Mouse (Mus musculus): ENCODE data around the gene Gmcl1. TPM values are rescaled to one million over a fixed set of nuclear protein-coding genes. Genes with fewer than 3 reads are reported as not detected.

The Gmcl1 gene
- polyA plus RNA-seq, 1 experiment from 2014 or later = 33.8 TPM

DNA sequence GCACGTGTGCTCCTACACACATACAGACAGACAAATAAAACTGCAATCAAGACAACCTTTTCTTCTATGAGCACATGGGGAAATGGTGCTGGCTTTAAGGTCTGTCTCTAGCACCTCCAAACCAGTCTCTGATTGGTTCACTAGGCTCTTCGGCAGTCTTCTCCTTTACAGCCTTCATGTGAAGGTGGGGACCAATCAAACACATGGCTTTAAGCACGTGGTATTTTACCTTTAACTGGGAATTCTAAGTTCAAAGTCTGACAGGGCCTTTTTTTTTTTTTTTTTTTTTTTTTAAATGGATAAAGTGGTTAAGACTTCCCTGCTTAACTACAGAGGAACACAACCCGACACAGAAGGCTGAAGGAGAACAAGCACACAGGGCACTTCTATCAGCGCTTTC, 68.1 kb downstream of the Gmcl1 start:
- no peak overlapping the region for H3K9ac ChIP-seq
- H3K4me2 ChIP-seq = no peak overlapping the region
- ATAC-seq (ENCODE audit: insufficient read depth) (no peak), DNase-seq (no peak)
- no peak for TF ChIP-seq CTCF (IDR thresholded peaks at IDR 0.05; ENCODE audit: low read depth)
- peaks cover 37% of the 10 kb centered on the region; the same call in 1 of the 2 replicates for H3K36me3 ChIP-seq (ENCODE audit: insufficient read depth)
- WGBS = 74% methylated on average over 5 of the region's 5 CpGs
- H3K27me3 ChIP-seq (ENCODE audit: insufficient read depth, low read length) = no peaks in the 10 kb centered on the region
- H3K9me3 ChIP-seq (ENCODE audit: low read depth, low read length) = no peaks in the 10 kb centered on the region
- no peak overlapping the region for H3K27ac ChIP-seq (ENCODE audit: low read depth)
- H3K4me3 ChIP-seq (ENCODE audit: low read depth, low read length) = no peak overlapping the region
- no peaks in the 10 kb centered on the region for H3K4me1 ChIP-seq (ENCODE audit: insufficient read depth)

GRCm38 (mm10) chr6:86660161-86660877, 72.9 kb downstream of the Gmcl1 start:
- H3K36me3 ChIP-seq (ENCODE audit: insufficient read depth) = peaks cover 66% of the 10 kb centered on the region
- H3K27me3 ChIP-seq (ENCODE audit: insufficient read depth, low read length) = no peaks in the 10 kb centered on the region
- no peak overlapping the region for H3K27ac ChIP-seq (ENCODE audit: low read depth)
- no peak overlapping the region for H3K4me3 ChIP-seq (ENCODE audit: low read depth, low read length)
- no peak for TF ChIP-seq CTCF (IDR thresholded peaks at IDR 0.05; ENCODE audit: low read depth)
- DNase-seq (no peak), ATAC-seq (ENCODE audit: insufficient read depth) (no peak)
- WGBS = 70% methylated on average over 9 of the region's 9 CpGs
- H3K4me2 ChIP-seq = no peak overlapping the region
- H3K4me1 ChIP-seq (ENCODE audit: insufficient read depth) = no peaks in the 10 kb centered on the region
- no peak overlapping the region for H3K9ac ChIP-seq
- H3K9me3 ChIP-seq (ENCODE audit: low read depth, low read length) = no peaks in the 10 kb centered on the region

DNA sequence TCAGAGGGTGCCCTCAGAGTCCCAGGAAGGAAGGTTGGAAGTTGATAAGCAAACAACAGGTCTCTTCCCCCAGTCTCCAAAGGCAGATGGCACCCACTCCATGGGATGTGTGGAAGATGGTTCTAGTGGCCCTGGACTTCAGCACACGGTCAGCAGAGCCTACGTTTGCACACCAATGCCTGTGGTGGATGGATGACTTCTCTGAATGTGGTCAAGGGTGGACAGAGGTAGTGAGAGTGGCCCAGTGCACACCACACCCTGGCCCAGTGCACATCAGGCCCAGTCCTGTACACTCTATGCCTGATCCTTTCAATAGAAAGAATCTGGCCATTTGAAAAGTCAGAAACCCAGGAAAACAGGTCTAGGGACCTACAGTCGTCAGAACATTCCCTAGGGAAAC, 74.7 kb downstream of the Gmcl1 start:
- no peak for TF ChIP-seq CTCF (IDR thresholded peaks at IDR 0.05; ENCODE audit: low read depth)
- Histone ChIP-seq H3K9ac (no peak overlapping the region), H3K36me3 (ENCODE audit: insufficient read depth) (peaks cover 67% of the 10 kb centered on the region), H3K27me3 (ENCODE audit: insufficient read depth, low read length) (no peaks in the 10 kb centered on the region), H3K4me2 (no peak overlapping the region), H3K4me3 (ENCODE audit: low read depth, low read length) (no peak overlapping the region), H3K9me3 (ENCODE audit: low read depth, low read length) (no peaks in the 10 kb centered on the region), H3K27ac (ENCODE audit: low read depth) (no peak overlapping the region), H3K4me1 (ENCODE audit: insufficient read depth) (no peaks in the 10 kb centered on the region)
- ATAC-seq (ENCODE audit: insufficient read depth) (no peak), DNase-seq (no peak)
- 87% methylated on average over 3 of the region's 3 CpGs for WGBS

DNA sequence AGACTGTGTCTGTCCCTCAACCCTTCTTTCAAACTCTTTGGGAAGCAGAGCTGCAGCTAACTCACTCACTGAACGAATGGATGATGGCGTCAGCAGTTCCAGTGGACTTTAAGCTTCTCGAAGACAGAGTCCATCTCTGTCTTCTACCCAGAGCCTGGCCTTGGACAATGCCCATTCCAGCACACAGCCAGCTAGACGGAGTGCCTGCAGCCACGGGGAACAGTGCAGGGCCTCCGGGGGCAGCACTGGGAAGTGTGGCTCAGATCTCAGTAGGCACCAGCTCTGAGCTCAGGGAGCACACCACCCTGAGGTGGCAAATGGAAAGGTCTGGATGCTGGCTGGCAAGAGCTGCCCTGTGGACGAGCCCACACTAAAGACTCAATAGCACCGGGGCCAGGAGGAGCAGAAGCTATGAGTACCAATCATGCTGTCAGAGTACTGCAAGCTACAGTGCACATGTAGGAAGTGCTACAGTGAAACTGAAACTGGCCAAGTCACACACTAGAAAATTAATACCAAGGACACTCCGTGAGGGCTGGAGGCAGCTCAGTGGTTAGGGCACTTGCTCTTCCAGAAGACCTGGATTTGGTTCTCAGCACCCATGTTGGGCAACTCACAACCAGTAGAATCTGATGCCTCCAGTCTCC, 78.8 kb downstream of the Gmcl1 start:
- Histone ChIP-seq H3K36me3 (ENCODE audit: insufficient read depth) (peaks cover 61% of the 10 kb centered on the region), H3K27ac (ENCODE audit: low read depth) (no peak overlapping the region), H3K27me3 (ENCODE audit: insufficient read depth, low read length) (no peaks in the 10 kb centered on the region), H3K4me3 (ENCODE audit: low read depth, low read length) (no peak overlapping the region), H3K4me1 (ENCODE audit: insufficient read depth) (no peaks in the 10 kb centered on the region), H3K4me2 (no peak overlapping the region), H3K9me3 (ENCODE audit: low read depth, low read length) (no peaks in the 10 kb centered on the region), H3K9ac (no peak overlapping the region)
- 72% methylated on average over 9 of the region's 9 CpGs for WGBS
- DNase-seq (no peak), ATAC-seq (ENCODE audit: insufficient read depth) (no peak)
- TF ChIP-seq CTCF (IDR thresholded peaks at IDR 0.05; ENCODE audit: low read depth) = peak; percentile 14; the same call in 1 of the 2 replicates

GRCm38 (mm10) chr6:86653026-86653425, 80.2 kb downstream of the Gmcl1 start:
- TF ChIP-seq CTCF (IDR thresholded peaks at IDR 0.05; ENCODE audit: low read depth) = no peak
- Histone ChIP-seq H3K9ac (no peak overlapping the region), H3K36me3 (ENCODE audit: insufficient read depth) (peaks cover 52% of the 10 kb centered on the region), H3K4me3 (ENCODE audit: low read depth, low read length) (no peak overlapping the region), H3K4me1 (ENCODE audit: insufficient read depth) (no peaks in the 10 kb centered on the region), H3K27ac (ENCODE audit: low read depth) (no peak overlapping the region), H3K27me3 (ENCODE audit: insufficient read depth, low read length) (no peaks in the 10 kb centered on the region), H3K9me3 (ENCODE audit: low read depth, low read length) (no peaks in the 10 kb centered on the region), H3K4me2 (no peak overlapping the region)
- ATAC-seq (ENCODE audit: insufficient read depth) (no peak), DNase-seq (no peak)
- 76% methylated on average over 6 of the region's 6 CpGs for WGBS

GRCm38 (mm10) chr6:86646143-86646542, 87.0 kb downstream of the Gmcl1 start:
- DNase-seq (no peak), ATAC-seq (ENCODE audit: insufficient read depth) (no peak)
- H3K4me3 ChIP-seq (ENCODE audit: low read depth, low read length) = no peak overlapping the region
- no peak for TF ChIP-seq CTCF (IDR thresholded peaks at IDR 0.05; ENCODE audit: low read depth)
- H3K4me2 ChIP-seq = no peak overlapping the region
- H3K9ac ChIP-seq = no peak overlapping the region
- WGBS = 69% methylated on average over 7 of the region's 7 CpGs
- H3K9me3 ChIP-seq (ENCODE audit: low read depth, low read length) = no peaks in the 10 kb centered on the region
- H3K27me3 ChIP-seq (ENCODE audit: insufficient read depth, low read length) = no peaks in the 10 kb centered on the region
- peaks cover 17% of the 10 kb centered on the region for H3K36me3 ChIP-seq (ENCODE audit: insufficient read depth)
- no peaks in the 10 kb centered on the region for H3K4me1 ChIP-seq (ENCODE audit: insufficient read depth)
- no peak overlapping the region for H3K27ac ChIP-seq (ENCODE audit: low read depth)

- TF ChIP-seq CTCF (IDR thresholded peaks at IDR 0.05; ENCODE audit: low read depth) = no peak
- no peak overlapping the region for H3K27ac ChIP-seq (ENCODE audit: low read depth)
- no peaks in the 10 kb centered on the region for H3K4me1 ChIP-seq (ENCODE audit: insufficient read depth)
- WGBS = 64% methylated on average over 4 of the region's 4 CpGs
- DNase-seq = no peak
- no peaks in the 10 kb centered on the region for H3K27me3 ChIP-seq (ENCODE audit: insufficient read depth, low read length)
- H3K4me2 ChIP-seq = no peak overlapping the region
- H3K9me3 ChIP-seq (ENCODE audit: low read depth, low read length) = no peaks in the 10 kb centered on the region
- H3K4me3 ChIP-seq (ENCODE audit: low read depth, low read length) = no peak overlapping the region
- ATAC-seq (ENCODE audit: insufficient read depth) = no peak
- H3K9ac ChIP-seq = no peak overlapping the region
- H3K36me3 ChIP-seq (ENCODE audit: insufficient read depth) = peaks cover 12% of the 10 kb centered on the region; the same call in 1 of the 2 replicates
These were observed 87.6 kb downstream of the Gmcl1 start for GRCm38 (mm10) chr6:86645551-86645950.
